Mouse (Mus musculus) heart, postnatal 25 days (tissue): ENCODE measurements around the gene Kcnh1. TPM values are rescaled to one million over a fixed set of nuclear protein-coding genes. Genes with fewer than 3 reads are reported as not detected.

Experiments used
- DNase-seq: peaks from one replicate; pipeline ENCODE4 v3.0.0; 2022; ENCODE audit warnings: low spot score
- intact Hi-C: fragments of 180-260 bp; cut with DNase I; formaldehyde crosslinking; loops from one replicate; pipeline ENCODE4 v1.15.1; 2025
- total RNA-seq, 2 experiments: library from RNA; stranded (reverse); gene quantifications; 2 replicates each; pipeline ENCODE4 v1.2.3; 2021

Gene Kcnh1
- total RNA-seq, 2 experiments from 2014 or later: 0.06 to 0.10 TPM

- intact Hi-C loops: no loop called here
- DNase-seq: no peak
These were observed 121.9 kb downstream of the Kcnh1 start for GRCm38 (mm10) chr1:192312446-192312845.

GRCm38 (mm10) chr1:192312998-192313397, 122.4 kb downstream of the Kcnh1 start:
- intact Hi-C loops: no loop called here
- no peak for DNase-seq

DNA sequence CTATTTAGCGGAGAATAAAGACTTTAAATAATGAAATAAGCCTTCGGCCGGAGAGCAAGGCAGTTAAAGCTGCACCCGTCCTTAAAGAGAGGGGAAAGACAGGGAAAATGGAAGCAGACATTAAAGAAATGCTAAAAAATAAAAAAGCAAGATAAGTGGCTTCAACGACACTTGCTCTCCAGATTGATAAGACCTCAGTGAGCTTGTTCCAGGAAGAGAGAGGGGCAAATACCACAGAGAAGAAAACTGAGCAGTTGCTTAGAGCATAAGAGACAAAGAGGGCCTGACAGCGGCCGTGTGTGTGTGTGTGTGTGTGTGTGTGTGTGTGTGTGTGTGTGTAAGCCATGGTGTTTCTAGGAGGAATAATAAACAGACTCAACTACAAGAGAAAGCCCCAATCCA, 123.0 kb downstream of the Kcnh1 start:
- DNase-seq: no peak
- intact Hi-C loops: no loop called here

- DNase-seq: no peak
- intact Hi-C loops: no loop called here
These were observed 123.5 kb downstream of the Kcnh1 start for GRCm38 (mm10) chr1:192314044-192314443.

DNA sequence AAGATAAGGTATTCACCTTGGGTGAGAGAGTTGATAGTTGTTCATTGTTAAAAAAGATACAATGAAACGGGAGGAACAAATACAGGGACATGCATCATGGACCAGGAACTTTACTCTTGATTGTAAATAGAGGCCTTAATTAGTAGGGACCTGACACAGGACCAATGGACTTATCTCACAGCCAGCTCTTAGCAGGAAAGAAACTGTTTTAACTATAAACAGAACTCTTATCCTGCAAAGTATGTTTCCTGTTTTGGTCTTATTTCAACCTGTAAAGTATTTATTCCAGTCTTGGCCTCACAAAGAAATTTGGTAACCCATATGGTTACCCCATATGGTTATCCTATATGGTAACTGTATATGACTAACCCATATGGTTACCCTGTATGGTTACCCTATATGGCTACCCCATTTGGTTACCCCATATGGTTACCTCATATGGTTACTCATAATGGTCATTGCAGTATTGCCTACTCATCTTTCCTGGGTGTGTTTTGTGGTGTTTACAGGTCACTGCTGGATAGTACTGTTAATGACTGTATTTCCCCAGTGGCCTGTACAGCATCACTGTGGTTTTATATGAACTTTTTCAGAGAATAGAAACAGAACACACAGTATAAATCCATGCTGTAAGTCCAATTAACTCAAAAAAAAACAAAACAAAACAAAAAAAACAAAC, 125.0 kb downstream of the Kcnh1 start:
- DNase-seq: no peak
- intact Hi-C loops: no loop called here

GRCm38 (mm10) chr1:192324223-192324622, 133.6 kb downstream of the Kcnh1 start:
- no peak for DNase-seq
- intact Hi-C loops: no loop called here

DNA sequence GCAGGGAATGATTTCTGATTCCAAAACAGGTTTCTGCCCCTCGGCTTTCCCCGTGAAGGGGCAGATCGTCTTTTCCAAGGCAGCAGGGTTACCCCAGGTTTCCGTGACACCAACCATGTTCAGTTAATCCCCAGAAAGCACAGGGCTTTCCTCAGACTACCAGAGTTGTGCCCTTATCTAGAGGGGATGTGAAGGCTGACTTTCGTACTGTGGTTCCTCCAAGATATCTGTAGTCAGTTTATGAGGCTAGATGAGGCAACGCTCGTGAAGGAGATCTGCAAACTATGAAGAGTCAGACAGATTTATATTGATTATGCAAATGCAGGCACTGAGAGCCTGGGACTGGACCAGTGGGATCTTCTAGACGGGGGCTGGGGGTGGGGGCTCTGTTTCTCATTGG, 136.5 kb downstream of the Kcnh1 start:
- no peak for DNase-seq
- intact Hi-C loops: no loop called here

GRCm38 (mm10) chr1:192331207-192331606, 140.6 kb downstream of the Kcnh1 start:
- intact Hi-C loops: no loop called here
- no peak for DNase-seq

GRCm38 (mm10) chr1:192336029-192336428, 145.5 kb downstream of the Kcnh1 start:
- DNase-seq: no peak

DNA sequence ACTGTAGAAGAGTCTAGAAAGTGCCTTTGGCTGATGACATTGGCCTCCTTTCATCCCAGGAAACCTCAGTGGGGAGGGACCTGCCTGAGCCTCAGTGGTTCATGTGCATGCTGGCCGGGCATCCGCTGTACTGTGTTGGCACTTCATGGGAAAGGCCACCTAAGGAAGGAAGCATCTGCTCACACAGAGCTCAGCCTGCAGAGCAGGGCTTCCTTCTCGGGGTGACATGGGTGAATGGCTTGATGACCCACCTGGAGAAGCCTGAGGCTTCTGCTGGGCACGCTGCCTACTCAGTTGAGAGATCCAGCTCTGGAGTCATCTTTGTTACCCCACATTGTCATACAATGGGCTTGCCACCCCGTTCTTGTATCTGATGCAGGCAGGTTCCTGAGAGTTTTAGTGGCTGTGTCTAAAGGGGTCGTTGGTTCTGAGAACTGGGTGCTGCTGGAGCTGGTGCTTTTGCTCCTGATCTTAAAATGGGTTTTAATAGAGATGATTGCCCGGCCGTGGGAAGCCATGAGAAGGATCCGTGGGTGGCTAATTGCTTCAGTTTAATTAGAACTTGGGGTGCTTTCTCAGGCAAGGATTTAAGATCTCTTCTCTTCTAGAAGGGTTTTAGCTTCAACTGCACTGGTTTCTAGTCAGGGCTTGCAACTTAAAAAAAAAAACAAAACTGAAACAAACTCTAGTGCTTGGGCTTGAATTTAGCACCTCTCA, 148.9 kb downstream of the Kcnh1 start:
- intact Hi-C loops: no loop called here
- no peak for DNase-seq

More at GRCm38 (mm10) chr1:192336029-192336428, 145.5 kb downstream of the Kcnh1 start:
- intact Hi-C loops: no loop called here

- intact Hi-C loops: no loop called here
These were observed 151.2 kb downstream of the Kcnh1 start for GRCm38 (mm10) chr1:192341774-192342173.

GRCm38 (mm10) chr1:192343996-192344395, 153.4 kb downstream of the Kcnh1 start:
- intact Hi-C loops: no loop called here
- no peak for DNase-seq

More at GRCm38 (mm10) chr1:192341774-192342173, 151.2 kb downstream of the Kcnh1 start:
- no peak for DNase-seq

GRCm38 (mm10) chr1:192347327-192347726, 156.8 kb downstream of the Kcnh1 start:
- DNase-seq: no peak
- intact Hi-C loops: no loop called here

DNA sequence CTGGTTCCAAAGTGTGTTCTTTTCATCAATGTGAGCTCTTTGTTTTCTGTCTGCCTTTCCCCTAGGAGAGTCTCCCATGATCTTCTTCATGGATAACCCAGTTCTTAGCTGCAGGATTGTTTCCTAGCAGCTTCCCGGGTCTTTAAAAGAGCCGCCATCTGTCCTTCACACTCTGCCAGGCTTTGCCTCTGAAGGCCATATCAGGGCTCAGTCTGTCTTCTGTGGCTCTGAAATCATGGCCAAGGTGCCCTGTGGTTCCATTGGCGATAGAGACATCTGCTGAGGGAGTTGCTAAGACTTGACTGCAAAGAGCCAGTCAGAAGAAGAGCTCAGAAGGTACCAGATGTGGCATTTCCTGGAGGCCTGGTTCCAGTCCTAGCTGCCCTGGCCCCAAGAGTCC, 165.7 kb downstream of the Kcnh1 start:
- intact Hi-C loops: no loop called here

DNA sequence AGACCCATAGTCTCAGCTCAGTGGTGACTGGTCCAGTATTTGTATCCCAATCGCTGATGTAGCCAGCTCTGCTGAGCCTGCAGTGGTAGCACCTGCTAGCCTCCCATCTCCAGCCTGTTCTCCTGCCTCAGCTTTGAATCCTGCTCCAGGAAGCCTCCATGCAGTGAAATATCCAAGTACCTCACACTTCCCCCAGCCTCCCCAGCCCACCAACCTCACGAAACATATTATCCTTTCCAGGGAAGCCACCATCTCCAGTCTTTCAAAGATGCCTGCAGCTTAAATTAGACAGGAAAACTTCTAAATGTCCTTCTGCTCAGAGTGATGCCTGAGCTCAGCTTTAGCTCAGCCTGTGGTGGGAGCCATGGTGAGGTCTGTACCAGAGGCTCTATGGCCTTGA, 168.6 kb downstream of the Kcnh1 start:
- intact Hi-C loops: no loop called here
- no peak for DNase-seq

More for the DNA sequence above, 165.7 kb downstream of the Kcnh1 start:
- DNase-seq: no peak

GRCm38 (mm10) chr1:192368336-192368735, 177.8 kb downstream of the Kcnh1 start:
- intact Hi-C loops: no loop called here
- no peak for DNase-seq

- DNase-seq: no peak
- intact Hi-C loops: no loop called here
These were observed 181.5 kb downstream of the Kcnh1 start for GRCm38 (mm10) chr1:192371943-192372614.

DNA sequence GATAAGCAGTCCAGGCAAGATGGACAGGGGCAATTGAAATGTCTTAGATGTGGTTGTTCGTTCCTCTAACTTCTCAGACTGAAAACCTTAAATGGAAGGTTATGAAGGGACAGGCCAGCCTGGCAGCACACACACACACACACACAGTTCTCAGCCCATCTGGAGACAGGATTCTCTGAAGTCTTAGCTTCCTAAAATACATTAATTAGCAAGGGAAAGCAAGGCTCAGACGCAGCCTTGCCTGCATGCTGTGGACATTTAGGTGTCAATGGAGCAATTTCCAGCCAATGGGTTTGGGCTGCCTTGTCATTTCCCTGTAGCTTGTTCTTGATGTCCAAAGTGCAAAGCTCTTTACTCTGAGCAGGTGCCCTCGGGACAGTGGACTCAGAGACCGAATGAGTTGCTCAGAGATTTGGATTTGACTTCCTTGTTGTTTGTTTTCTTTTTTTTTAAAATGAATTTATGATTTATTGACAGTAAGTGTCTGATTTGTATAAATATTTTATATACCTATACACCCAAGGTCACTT, 188.0 kb downstream of the Kcnh1 start:
- DNase-seq: no peak
- intact Hi-C loops: no loop called here

GRCm38 (mm10) chr1:192380596-192381041, 190.0 kb downstream of the Kcnh1 start:
- intact Hi-C loops: no loop called here
- no peak for DNase-seq

DNA sequence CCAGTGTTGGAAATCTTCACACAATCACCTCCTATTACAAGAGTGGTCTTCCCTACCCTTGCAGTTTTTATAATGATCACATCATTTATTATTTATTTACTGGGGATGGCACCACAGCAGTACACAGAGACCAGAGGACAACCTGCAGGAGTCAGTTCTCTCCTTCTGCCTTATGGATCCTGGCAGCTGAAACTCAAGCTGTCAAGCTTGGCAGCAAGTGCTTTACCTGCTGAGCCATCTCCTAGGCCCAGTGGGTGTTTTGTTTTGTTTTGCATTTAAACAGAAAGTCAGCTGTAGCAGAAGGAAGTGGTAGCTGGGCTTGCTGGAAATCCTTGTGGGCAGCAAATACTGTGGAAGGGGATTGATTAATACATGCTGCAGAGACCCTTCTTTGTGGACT, 197.1 kb downstream of the Kcnh1 start:
- DNase-seq: no peak
- intact Hi-C loops: no loop called here

DNA sequence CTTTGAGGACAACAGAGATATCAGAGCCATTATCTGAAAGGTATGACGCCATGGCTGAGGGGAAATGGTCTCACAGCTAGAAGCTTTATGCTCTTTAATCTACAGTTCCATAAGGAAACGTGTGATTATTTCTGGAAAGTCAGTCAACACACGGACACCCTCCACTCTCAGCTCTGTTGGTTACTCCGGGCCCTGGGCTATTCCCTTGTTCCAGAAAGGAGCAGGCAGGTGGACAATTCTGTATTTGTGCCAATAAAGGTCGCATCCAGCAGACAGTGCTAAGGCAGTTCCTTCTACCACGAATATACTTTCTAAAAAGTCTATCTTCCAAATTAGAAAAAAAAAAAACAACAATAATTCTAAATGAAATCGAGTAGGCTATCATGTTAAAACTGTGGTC, 200.5 kb downstream of the Kcnh1 start:
- intact Hi-C loops: no loop called here
- DNase-seq: no peak
